27 mouse cellular contexts compared by ENCODE assay signal in genomic region chr1:67268450-67268849, GRCm38 (mm10).
DNase-seq lines count a peak whose midpoint lies in the region; ATAC-seq and TF ChIP-seq lines count a peak whose summit lies in the region.
"Had no signal": no experiment of that assay in that cellular context is flagged by ENCODE, and none has a peak within 500 bp of the region (broad histone marks: within the 10 kb centered on the region; RNA-seq: fewer than 3 reads in every experiment).

No protein-coding gene starts in this region.

- H3K9me3 ChIP-seq in forebrain, embryonic 14.5 days (replicated peaks; ENCODE audit: control insufficient read depth, low read length), result no peaks in the 10 kb centered on the region
- H3K9me3 ChIP-seq in forebrain, embryonic 10.5 days, result no peaks in the 10 kb centered on the region
- H3K9me3 ChIP-seq in forebrain, postnatal 0 days (ENCODE audit: low read length), result no peaks in the 10 kb centered on the region
- no peaks in the 10 kb centered on the region for H3K9me3 ChIP-seq in forebrain, embryonic 12.5 days
- H3K9me3 ChIP-seq in heart, embryonic 10.5 days, result no peaks in the 10 kb centered on the region
- H3K9me3 ChIP-seq: embryonic facial prominence, embryonic 13.5 days; embryonic facial prominence, embryonic 15.5 days; forebrain, embryonic 13.5 days; G1E had no signal

- H3K4me1 ChIP-seq in forebrain, embryonic 14.5 days (ENCODE audit: control insufficient read depth, insufficient read depth, low read length), result no peaks in the 10 kb centered on the region
- H3K4me1 ChIP-seq in forebrain, embryonic 10.5 days, result no peaks in the 10 kb centered on the region
- no peaks in the 10 kb centered on the region for H3K4me1 ChIP-seq in forebrain, postnatal 0 days (ENCODE audit: insufficient read depth)
- no peaks in the 10 kb centered on the region for H3K4me1 ChIP-seq in forebrain, embryonic 12.5 days
- no peaks in the 10 kb centered on the region for H3K4me1 ChIP-seq in heart, embryonic 10.5 days
- H3K4me1 ChIP-seq: embryonic facial prominence, embryonic 13.5 days; embryonic facial prominence, embryonic 15.5 days; forebrain, embryonic 13.5 days had no signal

- DNase-seq in forebrain, embryonic 14.5 days (ENCODE audit: low spot score), result peak; percentile 70
- no peak for DNase-seq in forebrain, embryonic 10.5 days (ENCODE audit: extremely low spot score, low spot score)
- peak; percentile 13 for DNase-seq in forebrain, postnatal 0 days
- peak; percentile 39 for DNase-seq in brain, adult 2 months (ENCODE audit: low read depth, low spot score)
- peak; percentile 54 for DNase-seq in brain, embryonic 18.5 days (ENCODE audit: low read depth, low spot score)
- DNase-seq in heart, embryonic 10.5 days (ENCODE audit: low spot score), result no peak
- DNase-seq: adrenal gland, adult 8-10 months; adrenal gland, postnatal 14 days; adrenal gland, postnatal 36 days; B cell, adult 2 months; cerebellum, adult 11 months; cerebellum, adult 18-20 months; cerebellum, adult 8-10 months; cerebellum, adult 9-11 months; cerebellum, postnatal 14 days; cerebellum, postnatal 36 days; embryo, embryonic 11 days had no signal

- H3K36me3 ChIP-seq in forebrain, embryonic 14.5 days (ENCODE audit: control insufficient read depth, insufficient read depth, low read length), result no peaks in the 10 kb centered on the region
- H3K36me3 ChIP-seq in forebrain, embryonic 10.5 days (replicated peaks), result no peaks in the 10 kb centered on the region
- no peaks in the 10 kb centered on the region for H3K36me3 ChIP-seq in forebrain, postnatal 0 days (ENCODE audit: insufficient read depth)
- H3K36me3 ChIP-seq in forebrain, embryonic 12.5 days (replicated peaks), result no peaks in the 10 kb centered on the region
- H3K36me3 ChIP-seq in heart, embryonic 10.5 days, result no peaks in the 10 kb centered on the region
- H3K36me3 ChIP-seq: embryonic facial prominence, embryonic 13.5 days; embryonic facial prominence, embryonic 15.5 days; G1E had no signal

- no peak overlapping the region for H3K4me3 ChIP-seq in forebrain, embryonic 14.5 days (ENCODE audit: low read depth, low read length)
- no peak overlapping the region for H3K4me3 ChIP-seq in forebrain, embryonic 10.5 days
- no peak overlapping the region for H3K4me3 ChIP-seq in forebrain, postnatal 0 days (ENCODE audit: low read depth, low read length)
- H3K4me3 ChIP-seq in forebrain, embryonic 12.5 days (replicated peaks), result no peak overlapping the region
- H3K4me3 ChIP-seq in heart, embryonic 10.5 days, result no peak overlapping the region
- H3K4me3 ChIP-seq: embryonic facial prominence, embryonic 13.5 days; embryonic facial prominence, embryonic 15.5 days; erythroblast, embryonic 14.5 days; forebrain, embryonic 13.5 days had no signal

- no peak overlapping the region for H3K4me2 ChIP-seq in forebrain, embryonic 14.5 days (ENCODE audit: low read length)
- H3K4me2 ChIP-seq in forebrain, postnatal 0 days (ENCODE audit: low read depth), result no peak overlapping the region
- H3K4me2 ChIP-seq in forebrain, embryonic 12.5 days, result no peak overlapping the region
- H3K4me2 ChIP-seq: embryonic facial prominence, embryonic 13.5 days; embryonic facial prominence, embryonic 15.5 days; forebrain, embryonic 13.5 days had no signal

- TF ChIP-seq CTCF in forebrain, postnatal 0 days (IDR thresholded peaks at IDR 0.05; ENCODE audit: low read depth), result no peak

- H3K9ac ChIP-seq in forebrain, embryonic 14.5 days (ENCODE audit: low read length), result no peak overlapping the region
- H3K9ac ChIP-seq in forebrain, postnatal 0 days, result no peak overlapping the region
- no peak overlapping the region for H3K9ac ChIP-seq in forebrain, embryonic 12.5 days
- H3K9ac ChIP-seq: embryonic facial prominence, embryonic 13.5 days; embryonic facial prominence, embryonic 15.5 days; forebrain, embryonic 13.5 days had no signal

- no peaks in the 10 kb centered on the region for H3K27me3 ChIP-seq in forebrain, embryonic 14.5 days (replicated peaks; ENCODE audit: control insufficient read depth, insufficient read depth, low read length)
- no peaks in the 10 kb centered on the region for H3K27me3 ChIP-seq in forebrain, embryonic 10.5 days (ENCODE audit: poor library complexity, severe bottlenecking)
- no peaks in the 10 kb centered on the region for H3K27me3 ChIP-seq in forebrain, postnatal 0 days (ENCODE audit: insufficient read depth, low read length)
- no peaks in the 10 kb centered on the region for H3K27me3 ChIP-seq in forebrain, embryonic 12.5 days
- no peaks in the 10 kb centered on the region for H3K27me3 ChIP-seq in heart, embryonic 10.5 days (ENCODE audit: insufficient read depth, poor library complexity, severe bottlenecking)
- H3K27me3 ChIP-seq: CH12.LX; embryonic facial prominence, embryonic 13.5 days; embryonic facial prominence, embryonic 15.5 days; forebrain, embryonic 13.5 days; Patski had no signal

- H3K27ac ChIP-seq in forebrain, embryonic 14.5 days (ENCODE audit: low read depth, low read length), result no peak overlapping the region
- H3K27ac ChIP-seq in forebrain, embryonic 10.5 days, result no peak overlapping the region
- no peak overlapping the region for H3K27ac ChIP-seq in forebrain, postnatal 0 days (ENCODE audit: low read depth, low read length)
- H3K27ac ChIP-seq in forebrain, embryonic 12.5 days, result no peak overlapping the region
- no peak overlapping the region for H3K27ac ChIP-seq in heart, embryonic 10.5 days
- H3K27ac ChIP-seq: embryonic facial prominence, embryonic 13.5 days; embryonic facial prominence, embryonic 15.5 days; forebrain, embryonic 13.5 days had no signal

- no peak for ATAC-seq in forebrain, embryonic 14.5 days
- ATAC-seq in forebrain, postnatal 0 days, result peak; percentile 32; the same call in 1 of the 2 replicates
- no peak for ATAC-seq in forebrain, embryonic 12.5 days (ENCODE audit: low FRiP score)
- ATAC-seq: activated CD4-positive, CD25-positive, alpha-beta regulatory T cell, adult 4 months; CD4-positive, CD25-positive, alpha-beta regulatory T cell, adult 4 months; forebrain, embryonic 13.5 days; Patski had no signal

Comparison
In these comparisons a context has a peak if more than half of its experiments do, and no peak if none do; other contexts are left out.
1. DNase-seq: peak in forebrain, embryonic 14.5 days (single experiment), forebrain, postnatal 0 days (single experiment), brain, adult 2 months (single experiment) and brain, embryonic 18.5 days (single experiment); none in forebrain, embryonic 10.5 days (single experiment) and heart, embryonic 10.5 days (single experiment).